In genomic region chr3:95227214-95227613, GRCm38 (mm10) we compare ENCODE assay signal across 1 mouse cellular context.
TF ChIP-seq lines count a peak whose summit lies in the region.

No protein-coding gene starts in this region.

TF ChIP-seq in CH12.LX, 34 proteins besides CTCF, POLR2A, EP300 and RAD21 (continued from another document):
- TF ChIP-seq MAX (IDR thresholded peaks at IDR 0.05; ENCODE audit: low read length) (no peak; the same call in 1 of the 2 replicates), IRF4 (IDR thresholded peaks at IDR 0.05; ENCODE audit: low read depth, low read length) (no peak), MAFK (IDR thresholded peaks at IDR 0.05; ENCODE audit: insufficient replicate concordance, low read length) (0 out of 2 replicates have a peak, but pooled peaks have one; percentile 17), UBTF (IDR thresholded peaks at IDR 0.05; ENCODE audit: low read depth, low read length) (no peak), MXI1 (IDR thresholded peaks at IDR 0.05; ENCODE audit: low read depth, low read length) (0 out of 2 replicates have a peak, but pooled peaks have one; percentile 37), POLR2AphosphoS2 (IDR thresholded peaks at IDR 0.05; ENCODE audit: low read depth, low read length) (no peak), SIN3A (IDR thresholded peaks at IDR 0.05; ENCODE audit: low read length) (peak; percentile 36)
